Mouse (Mus musculus) B cell, adult 67 days (primary cell): ENCODE results near the gene Slc48a1. TPM values are rescaled to one million over a fixed set of nuclear protein-coding genes. Genes with fewer than 3 reads are reported as not detected.

ENCODE experiments used
- total RNA-seq, 2 experiments: library from RNA; stranded (reverse); gene quantifications; 4 replicates each; pipeline ENCODE4 v1.2.4; 2023

Slc48a1 gene
- 10 to 100 TPM; 16.1 to 30.8 TPM for total RNA-seq

GRCm38 (mm10) chr15:97778311-97779098 lies at the start of gene Slc48a1:
TSS of gene Slc48a1 (plus strand) at chr15:97778520.

GRCm38 (mm10) chr15:97731111-97731510 lies 47.2 kb upstream of the Slc48a1 start, which contains the start of gene Endou:
TSS of gene Endou (minus strand) at chr15:97731339.

GRCm38 (mm10) chr15:97767280-97768186 lies 10.8 kb upstream of the Slc48a1 start, which contains the start of gene Rapgef3:
TSS of gene Rapgef3 (minus strand) at chr15:97767972.

Other genes starting within 250 kb of the Slc48a1 start
- gene Rpap3, start 72.7 kb upstream of the Slc48a1 start, total RNA-seq, result 10 to 100 TPM; 19.5 to 21.8 TPM
- 1 to 10 TPM; 6.5 to 6.6 TPM for gene Endou, start 47.2 kb upstream of the Slc48a1 start, total RNA-seq
- 1 to 10 TPM; 3.3 to 5.9 TPM for gene Rapgef3, start 10.5 kb upstream of the Slc48a1 start, total RNA-seq
- gene Hdac7, start 66.0 kb downstream of the Slc48a1 start, total RNA-seq, result 100 to 1,000 TPM; 138 to 158 TPM
- under 1 TPM; 0.33 to 0.75 TPM for gene Vdr, start 132.1 kb downstream of the Slc48a1 start, total RNA-seq
- gene Tmem106c, start 185.7 kb downstream of the Slc48a1 start, total RNA-seq, result 10 to 100 TPM; 21.5 to 23.0 TPM
- gene Col2a1, start 226.2 kb downstream of the Slc48a1 start, total RNA-seq, result not detected